Mouse (Mus musculus) lung, embryonic 14.5 days (tissue): Measurements from ENCODE around the gene Vmn1r42. TPM values are rescaled to one million over a fixed set of nuclear protein-coding genes. Genes with fewer than 3 reads are reported as not detected.

Source experiments
- ATAC-seq: fragments of 200-750 bp; cut with Nextera tagmentation; 2 replicates; pipeline ENCODE4 v1.8.0; 2017; ENCODE audit warnings: mild to moderate bottlenecking, moderate TSS enrichment, moderate library complexity; ENCODE audit not compliant: insufficient read depth
- DNase-seq: peaks from one replicate; pipeline ENCODE4 v3.0.0-alpha.2; 2015
- H3K27ac ChIP-seq: fragments of 300-500 bp; sonication (generic); 2 replicates; pipeline ENCODE4 v1.5.1; 2014; ENCODE audit warnings: low read depth, mild to moderate bottlenecking, moderate library complexity
- H3K27me3 ChIP-seq: fragments of 300-500 bp; sonication (generic); 2 replicates; pipeline ENCODE4 v1.6.1; 2014; ENCODE audit warnings: low read length, control low read depth; ENCODE audit not compliant: insufficient read depth
- H3K36me3 ChIP-seq: fragments of 300-500 bp; sonication (generic); 2 replicates; pipeline ENCODE4 v1.6.1; 2014; ENCODE audit warnings: control low read depth; ENCODE audit not compliant: insufficient read depth
- H3K4me1 ChIP-seq: fragments of 300-500 bp; sonication (generic); 2 replicates; pipeline ENCODE4 v1.6.1; 2014; ENCODE audit warnings: antibody characterized with exemption, control low read depth; ENCODE audit not compliant: insufficient read depth
- H3K4me2 ChIP-seq: fragments of 300-500 bp; sonication (generic); 2 replicates; pipeline ENCODE4 v1.6.1; 2014; ENCODE audit warnings: mild to moderate bottlenecking
- H3K4me3 ChIP-seq: fragments of 300-500 bp; sonication (generic); 2 replicates; pipeline ENCODE4 v1.5.1; 2014; ENCODE audit warnings: low read depth, low read length
- H3K9ac ChIP-seq: fragments of 300-500 bp; sonication (generic); 2 replicates; pipeline ENCODE4 v1.6.1; 2014
- H3K9me3 ChIP-seq: fragments of 300-500 bp; sonication (generic); 2 replicates; pipeline ENCODE4 v1.6.1; 2016; ENCODE audit warnings: low read depth, low read length, control low read depth
- CTCF ChIP-seq: IDR thresholded peaks from 2 replicates; pipeline ENCODE4 v1.5.1; 2016; ENCODE audit warnings: antibody characterized with exemption, low read depth
- WGBS: fragments of 180-500 bp; shearing (Covaris S2); extraction: QIAGEN DNeasy Blood & Tissue Kit; methylation state at CpG from one replicate; pipeline ENCODE4 v1.1.7; 2014; 5-methylcytosine and 5-hydroxymethylcytosine counted together
- polyA plus RNA-seq: library from polyadenylated mRNA; unstranded; fragments of >200 nt; fragmentation: Nextera tagmentation; extraction: Ambion mirVana; gene quantifications from 2 replicates; pipeline ENCODE4 v1.2.1, GENCODE M21; 2014

Vmn1r42 gene
- polyA plus RNA-seq, 1 experiment from 2014 or later: not detected

- Histone ChIP-seq H3K36me3 (no peaks in the 10 kb centered on the region), H3K9ac (no peak overlapping the region), H3K4me3 (no peak overlapping the region), H3K4me2 (no peak overlapping the region), H3K27ac (no peak overlapping the region), H3K27me3 (no peaks in the 10 kb centered on the region), H3K4me1 (no peaks in the 10 kb centered on the region), H3K9me3 (no peaks in the 10 kb centered on the region)
- no peak for ATAC-seq
- DNase-seq: no peak
- no peak for TF ChIP-seq CTCF
- 66% methylated on average over 2 of the region's 2 CpGs for WGBS
Observed at GRCm38 (mm10) chr6:89859839-89860238, 16.4 kb downstream of the Vmn1r42 start.

GRCm38 (mm10) chr6:89857552-89857951 is 18.7 kb downstream of the Vmn1r42 start:
- Histone ChIP-seq H3K4me2 (no peak overlapping the region), H3K36me3 (no peaks in the 10 kb centered on the region), H3K9me3 (no peaks in the 10 kb centered on the region), H3K27ac (no peak overlapping the region), H3K27me3 (no peaks in the 10 kb centered on the region), H3K9ac (no peak overlapping the region), H3K4me1 (no peaks in the 10 kb centered on the region), H3K4me3 (no peak overlapping the region)
- no peak for TF ChIP-seq CTCF
- ATAC-seq (no peak), DNase-seq (no peak)
- WGBS: 70% methylated on average over 3 of the region's 3 CpGs

Other genes starting within 250 kb of the Vmn1r42 start
- 14.6 and 14.9 TPM in 2 replicates for gene Txnrd3, start 232.4 kb downstream of the Vmn1r42 start, polyA plus RNA-seq
- not detected in 2 replicates for gene Vmn1r40, start 168.9 kb downstream of the Vmn1r42 start, polyA plus RNA-seq
- not detected in 2 replicates for gene Vmn1r41, start 135.6 kb downstream of the Vmn1r42 start, polyA plus RNA-seq
- gene Vmn1r43, start within 50 bp of the Vmn1r42 start, polyA plus RNA-seq: not detected in 2 replicates
- not detected in 2 replicates for gene Vmn1r44, start 7.2 kb upstream of the Vmn1r42 start, polyA plus RNA-seq
- not detected in 2 replicates for gene Vmn1r45, start 64.2 kb upstream of the Vmn1r42 start, polyA plus RNA-seq
- not detected in 2 replicates for gene Vmn1r46, start 92.9 kb upstream of the Vmn1r42 start, polyA plus RNA-seq
- not detected in 2 replicates for gene Vmn1r47, start 139.7 kb upstream of the Vmn1r42 start, polyA plus RNA-seq
- gene Vmn1r48, start 160.4 kb upstream of the Vmn1r42 start, polyA plus RNA-seq: not detected in 2 replicates
- not detected in 2 replicates for gene Vmn1r49, start 202.1 kb upstream of the Vmn1r42 start, polyA plus RNA-seq
- not detected in 2 replicates for gene Vmn1r50, start 225.0 kb upstream of the Vmn1r42 start, polyA plus RNA-seq
- not detected in 2 replicates for gene Vmn1r51, start 246.2 kb upstream of the Vmn1r42 start, polyA plus RNA-seq